Mouse (Mus musculus) midbrain, embryonic 13.5 days (tissue): Measurements from ENCODE around the gene Dnal1. TPM values are rescaled to one million over a fixed set of nuclear protein-coding genes. Genes with fewer than 3 reads are reported as not detected.
A peak's percentile ranks its signal among the peaks of the same experiment; 100 is the strongest.

Experiments
- ATAC-seq: fragments of 200-750 bp; cut with Nextera tagmentation; 2 replicates; pipeline ENCODE4 v1.8.0; 2017; ENCODE audit warnings: mild to moderate bottlenecking, moderate TSS enrichment, moderate library complexity
- H3K27ac ChIP-seq: fragments of 300-500 bp; sonication (generic); 2 replicates; pipeline ENCODE4 v1.5.1; 2015; ENCODE audit warnings: inconsistent platforms, mild to moderate bottlenecking, moderate library complexity
- H3K27me3 ChIP-seq: fragments of 300-500 bp; sonication (generic); 2 replicates; pipeline ENCODE4 v1.6.1; 2015; ENCODE audit warnings: mild to moderate bottlenecking, inconsistent platforms
- H3K36me3 ChIP-seq: fragments of 300-500 bp; sonication (generic); 2 replicates; pipeline ENCODE4 v1.6.1; 2015; ENCODE audit warnings: mild to moderate bottlenecking, inconsistent platforms
- H3K4me1 ChIP-seq: fragments of 300-500 bp; sonication (generic); replicated peaks from 2 replicates; pipeline ENCODE4 v1.6.1; 2015; ENCODE audit warnings: inconsistent platforms
- H3K4me2 ChIP-seq: fragments of 300-500 bp; sonication (generic); replicated peaks from 2 replicates; pipeline ENCODE4 v1.6.1; 2015; ENCODE audit warnings: moderate library complexity, mild to moderate bottlenecking, inconsistent platforms
- H3K4me3 ChIP-seq: fragments of 300-500 bp; sonication (generic); replicated peaks from 2 replicates; pipeline ENCODE4 v1.5.1; 2015; ENCODE audit warnings: mild to moderate bottlenecking, inconsistent platforms
- H3K9ac ChIP-seq: fragments of 300-500 bp; sonication (generic); replicated peaks from 2 replicates; pipeline ENCODE4 v1.6.1; 2015; ENCODE audit warnings: mild to moderate bottlenecking, inconsistent platforms
- H3K9me3 ChIP-seq: fragments of 300-500 bp; sonication (generic); 2 replicates; pipeline ENCODE4 v1.6.1; 2016; ENCODE audit warnings: mild to moderate bottlenecking, inconsistent platforms
- WGBS: fragments of 180-500 bp; shearing (Covaris S2); methylation state at CpG from one replicate; pipeline ENCODE4 v1.1.7; 2015; 5-methylcytosine and 5-hydroxymethylcytosine counted together
- polyA plus RNA-seq: library from polyadenylated mRNA; unstranded; fragments of >200 nt; fragmentation: Nextera tagmentation; extraction: Ambion mirVana; gene quantifications from 2 replicates; pipeline ENCODE4 v1.2.1, GENCODE M21; 2015

Dnal1 gene
- polyA plus RNA-seq, 1 experiment from 2014 or later: 9.7 TPM

DNA sequence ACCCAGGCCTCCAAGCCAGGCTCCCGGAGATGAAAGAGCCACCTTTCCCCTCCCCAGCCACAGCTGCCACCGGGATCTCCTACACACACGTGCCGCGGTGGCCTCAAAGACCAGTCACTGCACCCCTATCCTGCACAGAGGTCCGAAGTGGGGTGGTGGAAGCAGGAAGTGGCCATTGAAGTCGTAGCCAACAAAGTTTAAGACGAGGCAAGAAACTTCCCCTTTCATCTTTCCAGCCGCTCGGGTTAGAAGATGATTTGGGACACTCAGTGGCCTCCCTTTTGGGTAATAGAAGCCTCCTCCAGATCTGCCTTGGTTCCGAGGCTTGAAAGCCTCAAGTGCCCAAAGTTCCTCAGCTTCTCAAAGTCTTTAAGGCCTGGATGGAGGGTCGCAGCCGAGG is 78.1 kb downstream of the Dnal1 start:
- Histone ChIP-seq H3K4me1 (peaks cover 72% of the 10 kb centered on the region), H3K9me3 (no peaks in the 10 kb centered on the region), H3K9ac (peak overlapping the region; percentile 93), H3K4me2 (peak overlapping the region; percentile 97), H3K36me3 (no peaks in the 10 kb centered on the region), H3K27ac (peak overlapping the region; percentile 90), H3K27me3 (0 out of 2 replicates have a peak, but pooled peaks cover 4% of the 10 kb centered on the region), H3K4me3 (peak overlapping the region; percentile 84)
- under 1% methylated on average over 13 of the region's 13 CpGs for WGBS
- ATAC-seq: no peak

- peak; percentile 56 for ATAC-seq
- Histone ChIP-seq H3K9ac (peak overlapping the region; percentile 93), H3K4me3 (peak overlapping the region; percentile 84), H3K4me2 (peak overlapping the region; percentile 97), H3K36me3 (no peaks in the 10 kb centered on the region), H3K27ac (peak overlapping the region; percentile 90), H3K4me1 (peaks cover 69% of the 10 kb centered on the region), H3K27me3 (0 out of 2 replicates have a peak, but pooled peaks cover 4% of the 10 kb centered on the region), H3K9me3 (no peaks in the 10 kb centered on the region)
- WGBS: under 1% methylated on average over 92 of the region's 102 CpGs
Observed at GRCm38 (mm10) chr12:84192741-84193641, 78.8 kb downstream of the Dnal1 start.

DNA sequence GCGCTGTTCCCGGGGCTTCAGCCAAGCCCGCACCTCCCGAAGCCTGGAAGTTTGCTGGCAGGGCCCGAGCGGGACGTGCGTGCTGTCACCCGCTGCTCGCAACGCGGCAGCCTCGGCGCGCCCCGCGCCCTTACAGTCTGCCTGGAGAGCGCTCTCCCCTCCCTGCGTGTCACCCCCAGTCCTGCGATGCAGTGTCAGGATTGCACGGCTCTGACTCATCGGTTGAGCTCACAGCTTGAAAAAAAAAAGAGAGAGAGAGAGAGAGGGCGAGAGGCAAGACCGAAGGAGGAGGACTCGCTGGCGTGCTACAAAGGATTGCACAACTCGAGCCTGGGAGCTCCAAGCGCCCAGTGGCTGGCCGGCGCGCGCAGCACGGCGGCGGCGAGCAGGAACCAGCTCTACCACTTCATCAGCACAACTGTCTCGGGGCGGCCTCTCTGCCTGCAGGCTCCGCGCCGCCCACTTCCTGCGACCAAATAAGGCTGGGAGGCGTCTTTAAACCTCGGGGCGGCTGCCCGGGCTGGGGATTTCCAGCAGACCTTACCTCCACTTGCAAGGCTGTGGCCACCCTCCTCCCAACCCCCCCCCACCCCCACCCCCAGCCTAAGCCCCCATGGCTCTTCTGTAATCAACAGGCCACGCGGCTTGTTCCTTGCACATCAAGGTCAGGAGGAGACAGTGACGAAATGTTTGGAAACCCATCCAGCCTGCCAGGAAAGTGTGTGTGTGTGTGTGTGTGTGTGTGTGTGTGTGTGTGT is 79.7 kb downstream of the Dnal1 start:
- Histone ChIP-seq H3K4me3 (peak overlapping the region; percentile 84), H3K27me3 (0 out of 2 replicates have a peak, but pooled peaks cover 4% of the 10 kb centered on the region), H3K9me3 (no peaks in the 10 kb centered on the region), H3K4me1 (peaks cover 63% of the 10 kb centered on the region), H3K4me2 (peak overlapping the region; percentile 97), H3K27ac (peak overlapping the region; percentile 90), H3K9ac (peak overlapping the region; percentile 93), H3K36me3 (no peaks in the 10 kb centered on the region)
- under 1% methylated on average over 48 of the region's 49 CpGs for WGBS
- ATAC-seq: peak; percentile 83

- Histone ChIP-seq H3K4me1 (peaks cover 57% of the 10 kb centered on the region), H3K36me3 (no peaks in the 10 kb centered on the region), H3K9ac (peak overlapping the region; percentile 93), H3K9me3 (no peaks in the 10 kb centered on the region), H3K4me2 (peak overlapping the region; percentile 97), H3K4me3 (peak overlapping the region; percentile 84), H3K27me3 (0 out of 2 replicates have a peak, but pooled peaks cover 4% of the 10 kb centered on the region), H3K27ac (peak overlapping the region; percentile 90)
- ATAC-seq: no peak
- 3% methylated on average over 13 of the region's 13 CpGs for WGBS
Observed at GRCm38 (mm10) chr12:84194400-84195109, 80.4 kb downstream of the Dnal1 start.

GRCm38 (mm10) chr12:84195195-84195594 is 81.0 kb downstream of the Dnal1 start:
- H3K4me2 ChIP-seq: peak overlapping the region; percentile 97; the same call in 1 of the 2 replicates
- no peaks in the 10 kb centered on the region for H3K9me3 ChIP-seq
- peaks cover 51% of the 10 kb centered on the region for H3K4me1 ChIP-seq
- H3K36me3 ChIP-seq: no peaks in the 10 kb centered on the region
- ATAC-seq: no peak
- WGBS: 63% methylated on average over 6 of the region's 6 CpGs
- no peak overlapping the region for H3K27ac ChIP-seq
- H3K9ac ChIP-seq: no peak overlapping the region
- no peak overlapping the region for H3K4me3 ChIP-seq
- 0 out of 2 replicates have a peak, but pooled peaks cover 4% of the 10 kb centered on the region for H3K27me3 ChIP-seq

Other genes with a start within 250 kb of the Dnal1 start
- gene Numb, start 192.4 kb upstream of the Dnal1 start, polyA plus RNA-seq: 22.1 and 23.6 TPM in 2 replicates
- gene Riox1, start 163.8 kb upstream of the Dnal1 start, polyA plus RNA-seq: 9.1 and 12.1 TPM in 2 replicates
- gene Heatr4, start 129.5 kb upstream of the Dnal1 start, polyA plus RNA-seq: not detected in 2 replicates
- 10.6 and 11.8 TPM in 2 replicates for gene Acot2, start 126.5 kb upstream of the Dnal1 start, polyA plus RNA-seq
- gene Acot1, start 104.9 kb upstream of the Dnal1 start, polyA plus RNA-seq: 64.6 and 66.8 TPM in 2 replicates
- gene Acot4, start 76.0 kb upstream of the Dnal1 start, polyA plus RNA-seq: 0.05 and 0.09 TPM in 2 replicates
- not detected in 2 replicates for gene Gm49366, start 75.4 kb upstream of the Dnal1 start, polyA plus RNA-seq
- 0.70 and 1.0 TPM in 2 replicates for gene Acot3, start 62.2 kb upstream of the Dnal1 start, polyA plus RNA-seq
- gene Acot5, start 45.0 kb upstream of the Dnal1 start, polyA plus RNA-seq: not detected in 2 replicates
- gene Acot6, start 13.7 kb upstream of the Dnal1 start, polyA plus RNA-seq: 0.81 and 0.96 TPM in 2 replicates
- gene Pnma1, start 34.1 kb downstream of the Dnal1 start, polyA plus RNA-seq: 5.5 and 6.5 TPM in 2 replicates
- gene Elmsan1, start 104.5 kb downstream of the Dnal1 start, polyA plus RNA-seq: 3.6 and 5.2 TPM in 2 replicates
- 14.0 and 16.4 TPM in 2 replicates for gene Ptgr2, start 170.9 kb downstream of the Dnal1 start, polyA plus RNA-seq
- gene Zfp410, start 202.5 kb downstream of the Dnal1 start, polyA plus RNA-seq: 103 TPM in 2 replicates
- gene Coq6, start 247.3 kb downstream of the Dnal1 start, polyA plus RNA-seq: 42.6 and 45.0 TPM in 2 replicates
- gene Fam161b, start 247.5 kb downstream of the Dnal1 start, polyA plus RNA-seq: 17.7 and 20.6 TPM in 2 replicates